Mouse (Mus musculus): ENCODE measurements around the gene Fahd1. TPM values are rescaled to one million over a fixed set of nuclear protein-coding genes. Genes with fewer than 3 reads are reported as not detected.
A peak's percentile ranks its signal among the peaks of the same experiment; 100 is the strongest.

Gene Fahd1
- polyA plus RNA-seq, 1 experiment from 2014 or later, result 34.5 TPM

- Histone ChIP-seq H3K4me1 (no peaks in the 10 kb centered on the region), H3K4me2 (no peak overlapping the region), H3K27ac (no peak overlapping the region), H3K36me3 (0 out of 2 replicates have a peak, but pooled peaks cover 3% of the 10 kb centered on the region), H3K27me3 (replicated peaks) (no peaks in the 10 kb centered on the region), H3K9me3 (no peaks in the 10 kb centered on the region), H3K4me3 (replicated peaks) (no peak overlapping the region), H3K9ac (no peak overlapping the region)
- no peak for ATAC-seq (ENCODE audit: insufficient read depth, low FRiP score, low read depth)
- WGBS, result 81% methylated on average over 8 of the region's 8 CpGs
Measured at GRCm38 (mm10) chr17:24857831-24858470, 7.8 kb upstream of the Fahd1 start.

GRCm38 (mm10) chr17:24856589-24856988, 6.4 kb upstream of the Fahd1 start:
- Histone ChIP-seq H3K4me2 (no peak overlapping the region), H3K36me3 (0 out of 2 replicates have a peak, but pooled peaks cover 3% of the 10 kb centered on the region)
- 89% methylated on average over 13 of the region's 13 CpGs for WGBS

GRCm38 (mm10) chr17:24855838-24856464, 5.8 kb upstream of the Fahd1 start:
- peaks cover 3% of the 10 kb centered on the region; the same call in 1 of the 2 replicates for H3K4me1 ChIP-seq
- WGBS, result 78% methylated on average over 3 of the region's 3 CpGs
- no peak overlapping the region for H3K4me3 ChIP-seq (replicated peaks)
- no peaks in the 10 kb centered on the region for H3K27me3 ChIP-seq (replicated peaks)
- H3K9me3 ChIP-seq, result no peaks in the 10 kb centered on the region
- no peak overlapping the region for H3K4me2 ChIP-seq
- 0 out of 2 replicates have a peak, but pooled peaks cover 3% of the 10 kb centered on the region for H3K36me3 ChIP-seq
- no peak overlapping the region for H3K27ac ChIP-seq
- no peak overlapping the region for H3K9ac ChIP-seq
- ATAC-seq (ENCODE audit: insufficient read depth, low FRiP score, low read depth), result no peak

More at GRCm38 (mm10) chr17:24856589-24856988, 6.4 kb upstream of the Fahd1 start:
- H3K4me1 ChIP-seq, result no peaks in the 10 kb centered on the region
- H3K9me3 ChIP-seq, result no peaks in the 10 kb centered on the region
- no peak overlapping the region for H3K4me3 ChIP-seq (replicated peaks)
- no peaks in the 10 kb centered on the region for H3K27me3 ChIP-seq (replicated peaks)
- no peak overlapping the region for H3K9ac ChIP-seq
- no peak for ATAC-seq (ENCODE audit: insufficient read depth, low FRiP score, low read depth)
- H3K27ac ChIP-seq, result no peak overlapping the region

- Histone ChIP-seq H3K9ac (no peak overlapping the region), H3K9me3 (no peaks in the 10 kb centered on the region), H3K4me3 (replicated peaks) (peak overlapping the region; percentile 95), H3K36me3 (no peaks in the 10 kb centered on the region), H3K27ac (no peak overlapping the region), H3K4me1 (peaks cover 10% of the 10 kb centered on the region), H3K4me2 (peak overlapping the region; percentile 96), H3K27me3 (replicated peaks) (no peaks in the 10 kb centered on the region)
- ATAC-seq (ENCODE audit: insufficient read depth, low FRiP score, low read depth), result no peak
- WGBS, result 75% methylated on average over 10 of the region's 10 CpGs
Measured at GRCm38 (mm10) chr17:24851381-24852125, 1.4 kb upstream of the Fahd1 start.

DNA sequence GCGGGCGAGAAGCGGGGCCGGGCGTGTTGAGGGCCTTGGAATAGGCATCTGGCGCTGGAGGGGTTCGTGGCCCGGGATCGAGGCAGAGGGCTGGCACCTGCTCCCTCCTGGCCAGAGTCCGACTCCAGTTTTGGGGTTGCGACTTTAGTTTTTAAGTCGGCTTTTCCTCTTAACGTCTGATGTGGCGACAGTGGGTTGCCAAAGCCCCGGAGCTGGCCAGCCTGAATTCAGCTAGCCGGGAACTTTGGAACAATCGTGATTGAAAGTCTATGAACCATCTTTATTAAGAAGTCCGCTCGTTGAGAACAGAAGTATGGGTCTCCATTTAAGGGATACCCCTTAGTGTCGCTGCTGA, 586 bp upstream of the Fahd1 start:
- H3K4me1 ChIP-seq, result peaks cover 10% of the 10 kb centered on the region
- H3K27me3 ChIP-seq (replicated peaks), result no peaks in the 10 kb centered on the region
- peak overlapping the region; percentile 96 for H3K4me2 ChIP-seq
- ATAC-seq (ENCODE audit: insufficient read depth, low FRiP score, low read depth), result no peak
- H3K36me3 ChIP-seq, result no peaks in the 10 kb centered on the region
- peak overlapping the region; percentile 95 for H3K4me3 ChIP-seq (replicated peaks)
- H3K9me3 ChIP-seq, result no peaks in the 10 kb centered on the region
- H3K27ac ChIP-seq, result peak overlapping the region; percentile 57; the same call in 1 of the 2 replicates
- H3K9ac ChIP-seq, result peak overlapping the region; percentile 54
- WGBS, result 2% methylated on average over 20 of the region's 20 CpGs

DNA sequence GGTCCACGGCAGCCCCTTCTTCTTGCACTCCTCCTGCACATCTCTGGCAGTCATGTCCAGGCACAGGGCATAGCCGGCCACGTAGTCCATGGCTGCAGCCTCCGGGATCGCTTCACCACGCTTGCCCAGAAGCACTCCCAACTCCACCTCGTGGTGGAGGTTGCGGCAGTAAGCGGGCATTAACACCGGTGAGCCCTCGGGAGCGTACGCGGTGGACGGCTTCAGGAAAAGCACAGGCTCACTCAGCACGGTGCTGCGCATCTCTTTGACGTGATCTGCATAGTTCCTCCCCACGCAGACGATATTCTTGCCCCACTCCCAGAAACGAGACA, 465 bp downstream of the Fahd1 start:
- Histone ChIP-seq H3K27me3 (replicated peaks) (no peaks in the 10 kb centered on the region), H3K4me2 (peak overlapping the region; percentile 96), H3K36me3 (no peaks in the 10 kb centered on the region), H3K4me3 (replicated peaks) (peak overlapping the region; percentile 95), H3K9ac (peak overlapping the region; percentile 34), H3K9me3 (no peaks in the 10 kb centered on the region), H3K4me1 (peaks cover 10% of the 10 kb centered on the region), H3K27ac (peak overlapping the region; percentile 98)
- WGBS, result under 1% methylated on average over 21 of the region's 21 CpGs
- ATAC-seq (ENCODE audit: insufficient read depth, low FRiP score, low read depth), result peak; percentile 42

GRCm38 (mm10) chr17:24848600-24849031, 1.5 kb downstream of the Fahd1 start:
- H3K27ac ChIP-seq, result peak overlapping the region; percentile 55; the same call in 1 of the 2 replicates
- no peaks in the 10 kb centered on the region for H3K36me3 ChIP-seq
- no peak for ATAC-seq (ENCODE audit: insufficient read depth, low FRiP score, low read depth)
- no peak overlapping the region for H3K9ac ChIP-seq
- H3K27me3 ChIP-seq (replicated peaks), result no peaks in the 10 kb centered on the region
- no peaks in the 10 kb centered on the region for H3K9me3 ChIP-seq
- peak overlapping the region; percentile 22 for H3K4me3 ChIP-seq (replicated peaks)
- H3K4me1 ChIP-seq, result peaks cover 10% of the 10 kb centered on the region
- H3K4me2 ChIP-seq, result peak overlapping the region; percentile 96

DNA sequence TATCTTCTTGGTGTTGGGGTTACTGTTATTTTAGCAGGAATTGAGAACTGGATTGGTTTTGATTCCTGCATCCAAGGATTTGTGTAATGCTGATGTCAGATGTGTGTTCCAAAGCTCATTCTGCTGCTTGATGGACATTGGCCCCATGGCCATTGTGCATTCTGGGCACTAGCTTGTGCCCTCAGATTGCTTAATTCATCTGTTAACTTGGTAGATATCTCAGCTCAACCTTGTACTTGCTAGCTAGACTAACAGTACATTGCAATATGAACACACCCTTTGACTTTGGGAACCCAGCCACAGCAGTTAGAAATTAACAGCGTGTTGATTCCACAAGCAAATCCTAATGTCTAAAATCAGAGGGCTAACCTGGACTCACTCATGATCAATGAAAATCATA, 2.8 kb downstream of the Fahd1 start:
- Histone ChIP-seq H3K4me1 (peaks cover 10% of the 10 kb centered on the region), H3K9ac (no peak overlapping the region), H3K4me2 (no peak overlapping the region), H3K27me3 (replicated peaks) (no peaks in the 10 kb centered on the region), H3K9me3 (no peaks in the 10 kb centered on the region), H3K4me3 (replicated peaks) (no peak overlapping the region), H3K27ac (no peak overlapping the region), H3K36me3 (no peaks in the 10 kb centered on the region)
- 89% methylated on average over 1 of the region's 1 CpGs for WGBS
- no peak for ATAC-seq (ENCODE audit: insufficient read depth, low FRiP score, low read depth)

GRCm38 (mm10) chr17:24844525-24844924, 5.6 kb downstream of the Fahd1 start:
- no peak for ATAC-seq (ENCODE audit: insufficient read depth, low FRiP score, low read depth)
- no peaks in the 10 kb centered on the region for H3K9me3 ChIP-seq
- H3K4me2 ChIP-seq, result no peak overlapping the region
- H3K9ac ChIP-seq, result no peak overlapping the region
- no peaks in the 10 kb centered on the region for H3K27me3 ChIP-seq (replicated peaks)
- no peak overlapping the region for H3K27ac ChIP-seq
- H3K4me3 ChIP-seq (replicated peaks), result no peak overlapping the region
- H3K4me1 ChIP-seq, result peaks cover 5% of the 10 kb centered on the region
- WGBS, result 53% methylated on average over 9 of the region's 9 CpGs
- no peaks in the 10 kb centered on the region for H3K36me3 ChIP-seq

DNA sequence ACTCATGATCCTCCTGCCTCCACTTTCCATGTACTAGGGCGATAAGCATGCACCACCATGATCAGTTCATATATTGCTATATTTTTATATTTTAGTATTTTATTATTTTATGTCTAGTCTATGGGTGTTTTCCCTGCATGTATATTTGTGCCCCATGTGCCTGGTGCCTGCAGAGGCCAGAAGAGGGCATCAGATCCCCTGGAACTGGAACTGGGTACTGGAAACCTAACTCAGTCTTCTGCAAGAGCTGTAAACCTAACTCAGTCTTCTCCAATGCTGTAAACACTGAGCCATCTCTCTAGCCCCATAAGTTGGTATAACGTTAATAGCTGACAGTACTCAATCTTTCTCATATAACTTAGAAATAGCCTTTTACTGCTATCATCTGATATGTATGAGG, 7.5 kb downstream of the Fahd1 start:
- WGBS, result 51% methylated on average over 2 of the region's 2 CpGs
- H3K27me3 ChIP-seq (replicated peaks), result no peaks in the 10 kb centered on the region
- no peak overlapping the region for H3K4me2 ChIP-seq
- no peak overlapping the region for H3K27ac ChIP-seq
- no peaks in the 10 kb centered on the region for H3K4me1 ChIP-seq
- H3K9me3 ChIP-seq, result no peaks in the 10 kb centered on the region
- H3K4me3 ChIP-seq (replicated peaks), result no peak overlapping the region
- H3K9ac ChIP-seq, result no peak overlapping the region
- no peak for ATAC-seq (ENCODE audit: insufficient read depth, low FRiP score, low read depth)
- no peaks in the 10 kb centered on the region for H3K36me3 ChIP-seq

GRCm38 (mm10) chr17:24841133-24841532, 9.0 kb downstream of the Fahd1 start:
- 49% methylated on average over 4 of the region's 4 CpGs for WGBS
- no peak overlapping the region for H3K27ac ChIP-seq
- H3K4me3 ChIP-seq (replicated peaks), result no peak overlapping the region
- no peak for ATAC-seq (ENCODE audit: insufficient read depth, low FRiP score, low read depth)
- H3K36me3 ChIP-seq, result no peaks in the 10 kb centered on the region
- no peak overlapping the region for H3K9ac ChIP-seq
- H3K27me3 ChIP-seq (replicated peaks), result no peaks in the 10 kb centered on the region
- H3K4me1 ChIP-seq, result no peaks in the 10 kb centered on the region
- H3K9me3 ChIP-seq, result no peaks in the 10 kb centered on the region
- H3K4me2 ChIP-seq, result no peak overlapping the region

GRCm38 (mm10) chr17:24840341-24840740, 9.8 kb downstream of the Fahd1 start:
- WGBS, result 45% methylated on average over 5 of the region's 5 CpGs
- Histone ChIP-seq H3K4me3 (replicated peaks) (no peak overlapping the region), H3K4me2 (no peak overlapping the region), H3K36me3 (no peaks in the 10 kb centered on the region), H3K9me3 (no peaks in the 10 kb centered on the region), H3K27ac (peak overlapping the region; percentile 67; the same call in 1 of the 2 replicates), H3K4me1 (no peaks in the 10 kb centered on the region), H3K27me3 (replicated peaks) (peaks cover 4% of the 10 kb centered on the region; the same call in 1 of the 2 replicates), H3K9ac (no peak overlapping the region)
- ATAC-seq (ENCODE audit: insufficient read depth, low FRiP score, low read depth), result no peak
